Mouse (Mus musculus): ENCODE measurements around the gene Mesd. TPM values are rescaled to one million over a fixed set of nuclear protein-coding genes. Genes with fewer than 3 reads are reported as not detected.

Mesd gene
- polyA plus RNA-seq, 1 experiment from 2014 or later = 113 TPM

DNA sequence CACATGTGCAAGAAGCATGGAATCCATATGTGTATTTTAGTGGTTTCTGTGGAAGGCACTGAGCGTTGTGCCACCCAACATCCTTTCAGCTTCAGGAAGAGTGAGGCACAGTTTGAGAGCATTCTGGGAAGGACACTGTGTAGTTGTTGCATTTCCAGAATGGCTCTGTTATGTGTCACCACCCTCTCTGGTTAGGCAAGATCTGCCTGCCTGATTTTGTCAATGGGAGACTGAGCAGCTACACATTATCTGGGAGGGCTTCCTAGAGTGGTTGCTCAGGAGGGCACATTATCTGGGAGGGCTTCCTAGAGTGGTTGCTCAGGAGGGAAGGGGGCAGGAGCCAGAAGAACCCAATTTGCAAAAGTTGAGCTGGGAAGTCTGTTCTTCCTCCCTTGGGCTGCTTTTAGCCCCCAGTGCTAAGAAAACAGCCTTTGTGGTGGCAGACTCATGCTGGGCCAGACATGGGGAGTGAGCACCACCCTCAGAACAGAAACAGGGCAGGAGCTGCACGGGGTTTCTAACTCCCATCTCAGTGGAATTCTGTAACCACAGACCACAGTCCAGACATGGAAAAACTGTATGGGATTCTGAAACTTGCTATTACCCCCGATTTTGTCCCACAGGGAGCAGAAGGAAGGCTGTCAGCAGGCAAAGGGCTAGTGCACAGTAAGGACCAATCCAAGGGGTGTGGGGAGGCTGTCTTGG is 54.9 kb downstream of the Mesd start:
- WGBS = 49% methylated on average over 3 of the region's 3 CpGs
- Histone ChIP-seq H3K4me3 (no peak overlapping the region), H3K9ac (no peak overlapping the region), H3K4me2 (no peak overlapping the region), H3K27ac (no peak overlapping the region), H3K36me3 (no peaks in the 10 kb centered on the region), H3K4me1 (no peaks in the 10 kb centered on the region), H3K9me3 (no peaks in the 10 kb centered on the region), H3K27me3 (no peaks in the 10 kb centered on the region)
- ATAC-seq (ENCODE audit: insufficient number of reproducible peaks, insufficient read depth, low FRiP score, low TSS enrichment, low read depth) = no peak

GRCm38 (mm10) chr7:83940136-83940535 is 55.9 kb downstream of the Mesd start:
- no peak overlapping the region for H3K27ac ChIP-seq
- WGBS = 75% methylated on average over 2 of the region's 2 CpGs
- no peak for ATAC-seq (ENCODE audit: insufficient number of reproducible peaks, insufficient read depth, low FRiP score, low TSS enrichment, low read depth)
- no peak overlapping the region for H3K4me3 ChIP-seq
- no peaks in the 10 kb centered on the region for H3K9me3 ChIP-seq
- H3K27me3 ChIP-seq = no peaks in the 10 kb centered on the region
- H3K4me2 ChIP-seq = no peak overlapping the region
- H3K4me1 ChIP-seq = no peaks in the 10 kb centered on the region
- H3K36me3 ChIP-seq = no peaks in the 10 kb centered on the region
- no peak overlapping the region for H3K9ac ChIP-seq

GRCm38 (mm10) chr7:83941701-83942101 is 57.4 kb downstream of the Mesd start:
- 89% methylated on average over 8 of the region's 8 CpGs for WGBS
- Histone ChIP-seq H3K36me3 (no peaks in the 10 kb centered on the region), H3K27ac (no peak overlapping the region), H3K4me3 (no peak overlapping the region), H3K4me2 (no peak overlapping the region), H3K9me3 (no peaks in the 10 kb centered on the region), H3K9ac (no peak overlapping the region), H3K4me1 (no peaks in the 10 kb centered on the region), H3K27me3 (no peaks in the 10 kb centered on the region)
- no peak for ATAC-seq (ENCODE audit: insufficient number of reproducible peaks, insufficient read depth, low FRiP score, low TSS enrichment, low read depth)

- Histone ChIP-seq H3K27me3 (no peaks in the 10 kb centered on the region), H3K4me2 (no peak overlapping the region)
- WGBS = 78% methylated on average over 7 of the region's 7 CpGs
Measured at GRCm38 (mm10) chr7:83948743-83949142, 64.5 kb downstream of the Mesd start.

GRCm38 (mm10) chr7:83949662-83950061 is 65.4 kb downstream of the Mesd start:
- H3K36me3 ChIP-seq = no peaks in the 10 kb centered on the region
- no peaks in the 10 kb centered on the region for H3K9me3 ChIP-seq
- WGBS = 79% methylated on average over 6 of the region's 6 CpGs
- H3K9ac ChIP-seq = no peak overlapping the region
- H3K27ac ChIP-seq = no peak overlapping the region
- ATAC-seq (ENCODE audit: insufficient number of reproducible peaks, insufficient read depth, low FRiP score, low TSS enrichment, low read depth) = no peak
- H3K4me3 ChIP-seq = no peak overlapping the region
- 0 out of 2 replicates have a peak, but pooled peaks cover 5% of the 10 kb centered on the region for H3K4me1 ChIP-seq
- H3K27me3 ChIP-seq = no peaks in the 10 kb centered on the region
- no peak overlapping the region for H3K4me2 ChIP-seq

More at GRCm38 (mm10) chr7:83948743-83949142, 64.5 kb downstream of the Mesd start:
- ATAC-seq (ENCODE audit: insufficient number of reproducible peaks, insufficient read depth, low FRiP score, low TSS enrichment, low read depth) = no peak
- no peaks in the 10 kb centered on the region for H3K36me3 ChIP-seq
- H3K9ac ChIP-seq = no peak overlapping the region
- 0 out of 2 replicates have a peak, but pooled peaks cover 5% of the 10 kb centered on the region for H3K4me1 ChIP-seq
- H3K9me3 ChIP-seq = no peaks in the 10 kb centered on the region
- no peak overlapping the region for H3K27ac ChIP-seq
- no peak overlapping the region for H3K4me3 ChIP-seq

Other genes with a start within 250 kb of the Mesd start
- 4.7 and 4.9 TPM in 2 replicates for gene Il16, start 138.7 kb upstream of the Mesd start, polyA plus RNA-seq (2015; fragmentation: Nextera tagmentation; extraction: Ambion mirVana)
- 0.39 and 0.41 TPM in 2 replicates for gene Cfap161, start 89.6 kb upstream of the Mesd start, polyA plus RNA-seq (2015; fragmentation: Nextera tagmentation; extraction: Ambion mirVana)
- gene Tlnrd1, start 161 bp upstream of the Mesd start, polyA plus RNA-seq (2015; fragmentation: Nextera tagmentation; extraction: Ambion mirVana) = 11.0 and 14.0 TPM in 2 replicates
- gene Cemip, start 202.0 kb downstream of the Mesd start, polyA plus RNA-seq (2015; fragmentation: Nextera tagmentation; extraction: Ambion mirVana) = 0.25 and 0.40 TPM in 2 replicates